Mouse (Mus musculus) common myeloid progenitor, adult 5-6 weeks (primary cell): ENCODE data around the gene Tec. TPM values are rescaled to one million over a fixed set of nuclear protein-coding genes. Genes with fewer than 3 reads are reported as not detected.

Experiments
- ATAC-seq: replicated peaks from 2 replicates; pipeline ENCODE4 v1.8.0; 2016; ENCODE audit warnings: low read depth, mild to moderate bottlenecking, moderate TSS enrichment, inconsistent platforms; ENCODE audit not compliant: poor library complexity, severe bottlenecking
- total RNA-seq: library from RNA; stranded (forward); fragments of 200-1000, 187-1606 nt; gene quantifications from 2 replicates; pipeline ENCODE4 v1.2.3, GENCODE M21; 2017

The Tec gene
- 47.5 and 57.8 TPM in 2 replicates for total RNA-seq

- peak; percentile 70 for ATAC-seq
Observed at GRCm38 (mm10) chr5:72868091-72868875, at the start of gene Tec. TSS of gene Tec (minus strand) at chr5:72868483.

GRCm38 (mm10) chr5:72916851-72917250 is 48.6 kb upstream of the Tec start:
- no peak for ATAC-seq

GRCm38 (mm10) chr5:72916048-72916447 is 47.8 kb upstream of the Tec start:
- ATAC-seq: no peak

- ATAC-seq: no peak
Observed at GRCm38 (mm10) chr5:72914633-72915561, 46.6 kb upstream of the Tec start.

GRCm38 (mm10) chr5:72913648-72914557 is 45.6 kb upstream of the Tec start, which contains the start of gene Slain2:
TSS of gene Slain2 (plus strand) at chr5:72914304.
- ATAC-seq: peak; percentile 69

GRCm38 (mm10) chr5:72911284-72911683 is 43.0 kb upstream of the Tec start:
- no peak for ATAC-seq

GRCm38 (mm10) chr5:72910373-72910772 is 42.1 kb upstream of the Tec start:
- no peak for ATAC-seq

GRCm38 (mm10) chr5:72909363-72909762 is 41.1 kb upstream of the Tec start:
- peak; percentile 27; the same call in 1 of the 2 replicates for ATAC-seq

GRCm38 (mm10) chr5:72908324-72908936 is 40.1 kb upstream of the Tec start:
- ATAC-seq: peak; percentile 24

- peak; percentile 72 for ATAC-seq
Observed at GRCm38 (mm10) chr5:72907402-72907801, 39.1 kb upstream of the Tec start.

GRCm38 (mm10) chr5:72904903-72905790 is 36.9 kb upstream of the Tec start:
- 0 out of 2 replicates have a peak, but pooled peaks have one; percentile 8 for ATAC-seq

- ATAC-seq: no peak
Observed at GRCm38 (mm10) chr5:72902876-72903516, 34.7 kb upstream of the Tec start.

- no peak for ATAC-seq
Observed at GRCm38 (mm10) chr5:72902312-72902711, 34.0 kb upstream of the Tec start.

- ATAC-seq: no peak
Observed at GRCm38 (mm10) chr5:72901866-72902265, 33.6 kb upstream of the Tec start.

GRCm38 (mm10) chr5:72899255-72899654 is 31.0 kb upstream of the Tec start:
- no peak for ATAC-seq

GRCm38 (mm10) chr5:72897998-72898397 is 29.7 kb upstream of the Tec start:
- ATAC-seq: peak; percentile 55

GRCm38 (mm10) chr5:72896478-72897279 is 28.4 kb upstream of the Tec start:
- peak; percentile 57 for ATAC-seq
